Mouse (Mus musculus) stomach, postnatal 0 days (tissue): Measurements from ENCODE around the gene Nfkb2. TPM values are rescaled to one million over a fixed set of nuclear protein-coding genes. Genes with fewer than 3 reads are reported as not detected.
A peak's percentile ranks its signal among the peaks of the same experiment; 100 is the strongest.

Experiments
- ATAC-seq: fragments of 200-750 bp; cut with Nextera tagmentation; 2 replicates; pipeline ENCODE4 v1.8.0; 2017; ENCODE audit not compliant: low FRiP score, low TSS enrichment
- DNase-seq: peaks from one replicate; pipeline ENCODE4 v3.0.0-alpha.2; 2016; ENCODE audit warnings: low spot score
- H3K27ac ChIP-seq: fragments of 300-500 bp; sonication (generic); replicated peaks from 2 replicates; pipeline ENCODE4 v1.5.1; 2014; ENCODE audit warnings: mild to moderate bottlenecking, control low read depth
- H3K27me3 ChIP-seq: fragments of 300-500 bp; sonication (generic); 2 replicates; pipeline ENCODE4 v1.6.1; 2014; ENCODE audit warnings: low read length; ENCODE audit not compliant: control insufficient read depth, insufficient read depth
- H3K36me3 ChIP-seq: fragments of 300-500 bp; sonication (generic); 2 replicates; pipeline ENCODE4 v1.6.1; 2014; ENCODE audit warnings: low read length, mixed read lengths; ENCODE audit not compliant: control insufficient read depth, insufficient read depth
- H3K4me1 ChIP-seq: fragments of 300-500 bp; sonication (generic); replicated peaks from 2 replicates; pipeline ENCODE4 v1.6.1; 2014; ENCODE audit warnings: antibody characterized with exemption; ENCODE audit not compliant: control insufficient read depth, insufficient read depth
- H3K4me2 ChIP-seq: fragments of 300-500 bp; sonication (generic); replicated peaks from 2 replicates; pipeline ENCODE4 v1.6.1; 2014; ENCODE audit warnings: low read depth, mild to moderate bottlenecking, control low read depth, moderate library complexity
- H3K4me3 ChIP-seq: fragments of 300-500 bp; sonication (generic); 2 replicates; pipeline ENCODE4 v1.5.1; 2014; ENCODE audit warnings: low read depth, low read length, control low read depth
- H3K9ac ChIP-seq: fragments of 300-500 bp; sonication (generic); 2 replicates; pipeline ENCODE4 v1.6.1; 2014; ENCODE audit warnings: mild to moderate bottlenecking, low read length, control low read depth, mixed read lengths
- H3K9me3 ChIP-seq: fragments of 300-500 bp; sonication (generic); 2 replicates; pipeline ENCODE4 v1.6.1; 2016; ENCODE audit warnings: low read length; ENCODE audit not compliant: control insufficient read depth
- CTCF ChIP-seq: IDR thresholded peaks from 2 replicates; pipeline ENCODE4 v1.5.1; 2016; ENCODE audit warnings: antibody characterized with exemption, low read depth, mild to moderate bottlenecking, moderate library complexity
- EP300 ChIP-seq: optimal IDR thresholded peaks from 2 replicates; pipeline ENCODE3; 2016; ENCODE audit warnings: antibody characterized with exemption
- WGBS: fragments of 180-500 bp; shearing (Covaris S2); extraction: QIAGEN DNeasy Blood & Tissue Kit; methylation state at CpG from one replicate; pipeline ENCODE4 v1.1.7; 2014; 5-methylcytosine and 5-hydroxymethylcytosine counted together
- polyA plus RNA-seq: library from polyadenylated mRNA; unstranded; fragments of >200 nt; fragmentation: Nextera tagmentation; extraction: Ambion mirVana; gene quantifications from 2 replicates; pipeline ENCODE4 v1.2.1, GENCODE M21; 2015

The Nfkb2 gene
- polyA plus RNA-seq, 1 experiment from 2014 or later = 11.4 TPM

DNA sequence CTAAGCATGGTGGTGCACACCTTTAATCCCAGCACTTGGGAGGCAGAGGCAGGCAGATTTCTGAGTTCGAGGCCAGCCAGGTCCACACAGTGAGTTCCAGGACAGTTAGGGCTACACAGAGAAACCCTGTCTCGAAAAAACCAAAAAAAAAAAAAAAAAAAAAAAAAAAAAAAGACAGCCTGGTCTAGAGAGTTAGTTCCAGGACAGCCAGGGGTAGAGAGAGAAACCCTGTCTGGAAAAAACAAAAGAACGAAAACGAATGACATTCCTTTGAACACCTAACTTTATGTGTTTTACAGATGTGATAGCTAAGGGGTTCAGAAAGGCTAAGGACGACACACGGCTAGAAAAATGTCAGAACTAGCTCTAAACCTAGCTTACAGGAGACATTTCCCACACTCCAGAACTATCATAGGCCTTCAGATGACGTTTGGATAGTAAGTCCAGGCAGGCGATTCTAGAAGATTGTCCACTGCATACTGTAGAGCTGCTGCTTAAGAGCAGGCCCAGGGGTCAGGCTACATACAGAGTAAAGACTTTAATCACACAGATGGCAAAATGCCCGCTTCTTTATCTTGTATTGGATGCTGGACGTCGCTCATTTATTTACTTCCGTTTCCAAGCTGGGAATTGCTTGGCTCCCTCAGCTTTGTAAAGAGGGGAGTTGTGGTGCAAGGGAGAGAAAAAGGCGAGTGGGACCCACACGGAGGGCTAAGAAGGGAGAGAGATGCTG is 44.0 kb downstream of the Nfkb2 start:
- peak overlapping the region; percentile 78 for H3K9ac ChIP-seq
- H3K9me3 ChIP-seq = no peaks in the 10 kb centered on the region
- peak overlapping the region; percentile 96 for H3K4me2 ChIP-seq
- no peaks in the 10 kb centered on the region for H3K27me3 ChIP-seq
- 23% methylated on average over 14 of the region's 14 CpGs for WGBS
- ATAC-seq = peak; percentile 47; the same call in 1 of the 2 replicates
- H3K4me3 ChIP-seq = peak overlapping the region; percentile 63
- DNase-seq = peak; percentile 56
- no peaks in the 10 kb centered on the region for H3K36me3 ChIP-seq
- peak overlapping the region; percentile 84 for H3K27ac ChIP-seq
- H3K4me1 ChIP-seq = peaks cover 4% of the 10 kb centered on the region; the same call in 1 of the 2 replicates
- TF ChIP-seq CTCF (no peak), EP300 (no peak)

DNA sequence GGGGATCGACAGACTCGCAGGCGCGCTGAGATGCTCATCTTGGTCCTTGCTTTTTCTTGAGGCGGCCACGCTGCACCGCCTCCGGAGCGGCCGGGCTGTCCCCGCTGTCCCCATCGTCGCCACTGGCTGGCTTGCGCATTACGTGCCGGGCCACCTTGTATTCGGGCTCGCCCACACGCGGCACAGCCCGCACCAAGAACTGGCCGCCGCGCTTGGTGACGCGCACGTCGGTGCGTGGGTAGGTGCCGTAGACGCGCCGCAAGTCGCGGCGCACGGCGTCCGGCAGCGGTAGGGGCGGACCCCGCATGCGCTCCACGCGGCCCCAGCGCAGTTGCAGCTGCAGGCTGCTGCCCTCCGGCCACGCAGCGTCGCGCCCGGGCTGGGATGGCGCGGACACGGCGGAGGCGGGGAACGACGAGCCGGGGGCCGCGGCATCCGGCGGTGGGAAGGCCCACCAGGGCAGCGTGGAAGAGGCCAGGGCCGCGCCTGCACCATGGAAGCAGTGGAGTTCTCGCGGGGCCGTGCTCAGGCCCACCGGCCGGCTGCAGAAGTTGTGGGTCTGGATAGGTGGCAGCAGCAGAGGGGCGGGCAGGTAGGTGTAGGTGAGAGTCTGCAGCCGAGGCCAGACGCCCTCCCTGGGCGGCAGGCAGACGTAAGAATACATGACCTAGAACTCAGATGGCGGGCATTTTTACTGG is 44.8 kb downstream of the Nfkb2 start:
- peak; percentile 84 for ATAC-seq
- WGBS = 0% methylated on average over 74 of the region's 78 CpGs

GRCm38 (mm10) chr19:46349550-46349949 is 45.4 kb downstream of the Nfkb2 start:
- no peak for ATAC-seq
- TF ChIP-seq CTCF = no peak
- no peak for TF ChIP-seq EP300
- 0 out of 2 replicates have a peak overlapping the region, but pooled peaks have one; percentile 49 for H3K27ac ChIP-seq

More for the DNA sequence above, 44.8 kb downstream of the Nfkb2 start:
- peaks cover 4% of the 10 kb centered on the region; the same call in 1 of the 2 replicates for H3K4me1 ChIP-seq
- no peaks in the 10 kb centered on the region for H3K27me3 ChIP-seq
- TF ChIP-seq CTCF (peak; percentile 1; the same call in 1 of the 2 replicates), EP300 (no peak)
- H3K4me3 ChIP-seq = peak overlapping the region; percentile 63
- peak overlapping the region; percentile 84 for H3K27ac ChIP-seq
- H3K36me3 ChIP-seq = no peaks in the 10 kb centered on the region
- H3K9ac ChIP-seq = peak overlapping the region; percentile 78
- peak; percentile 84 for DNase-seq
- H3K9me3 ChIP-seq = no peaks in the 10 kb centered on the region
- peak overlapping the region; percentile 96 for H3K4me2 ChIP-seq

GRCm38 (mm10) chr19:46350168-46350932 is 46.2 kb downstream of the Nfkb2 start, which contains the start of gene 2310034G01Rik:
2310034G01Rik (minus strand) TSS chr19:46350302.
- Histone ChIP-seq H3K27ac (peak within 1 kb of the TSS; percentile 84), H3K4me1 (peaks cover 4% of the 10 kb centered on the region; the same call in 1 of the 2 replicates), H3K4me2 (peak within 1 kb of the TSS; percentile 96), H3K9ac (peak within 1 kb of the TSS; percentile 78), H3K9me3 (no peaks in the 10 kb centered on the region), H3K4me3 (peak within 1 kb of the TSS; percentile 63), H3K27me3 (no peaks in the 10 kb centered on the region), H3K36me3 (no peaks in the 10 kb centered on the region)
- ATAC-seq = peak; percentile 78
- DNase-seq = peak; percentile 86
- 47% methylated on average over 10 of the region's 10 CpGs for WGBS
- TF ChIP-seq CTCF (no peak), EP300 (no peak)

More at GRCm38 (mm10) chr19:46349550-46349949, 45.4 kb downstream of the Nfkb2 start:
- Histone ChIP-seq H3K4me1 (peaks cover 4% of the 10 kb centered on the region; the same call in 1 of the 2 replicates), H3K27me3 (no peaks in the 10 kb centered on the region), H3K36me3 (no peaks in the 10 kb centered on the region), H3K4me2 (peak overlapping the region; percentile 96), H3K9me3 (no peaks in the 10 kb centered on the region), H3K9ac (peak overlapping the region; percentile 78), H3K4me3 (peak overlapping the region; percentile 63)
- 27% methylated on average over 6 of the region's 6 CpGs for WGBS
- no peak for DNase-seq

GRCm38 (mm10) chr19:46356701-46357138 is 52.6 kb downstream of the Nfkb2 start:
- Histone ChIP-seq H3K4me3 (peak overlapping the region; percentile 49), H3K4me1 (no peaks in the 10 kb centered on the region), H3K9me3 (no peaks in the 10 kb centered on the region), H3K4me2 (peak overlapping the region; percentile 80), H3K9ac (peak overlapping the region; percentile 61), H3K27ac (peak overlapping the region; percentile 79), H3K36me3 (no peaks in the 10 kb centered on the region), H3K27me3 (no peaks in the 10 kb centered on the region)
- DNase-seq (peak; percentile 93), ATAC-seq (peak; percentile 83)
- under 1% methylated on average over 29 of the region's 29 CpGs for WGBS
- TF ChIP-seq CTCF (no peak), EP300 (no peak)
